Comparison of ENCODE assay signal across 12 mouse cellular contexts in genomic region chr3:83865216-83865615, GRCm38 (mm10). TPM values are rescaled to one million over a fixed set of nuclear protein-coding genes. Genes with fewer than 3 reads are reported as not detected.
DNase-seq lines count a peak whose midpoint lies in the region; ATAC-seq and TF ChIP-seq lines count a peak whose summit lies in the region.
"Had no signal": no experiment of that assay in that cellular context is flagged by ENCODE, and none has a peak within 500 bp of the region (broad histone marks: within the 10 kb centered on the region; RNA-seq: fewer than 3 reads in every experiment).

No protein-coding gene starts in this region.

- no peak for TF ChIP-seq CTCF in stomach, postnatal 0 days (IDR thresholded peaks at IDR 0.05; ENCODE audit: low read depth)

- no peaks in the 10 kb centered on the region for H3K27me3 ChIP-seq in stomach, postnatal 0 days (ENCODE audit: control insufficient read depth, insufficient read depth, low read length)
- no peaks in the 10 kb centered on the region for H3K27me3 ChIP-seq in forebrain, embryonic 15.5 days
- H3K27me3 ChIP-seq: neural tube, embryonic 15.5 days had no signal

- peak; percentile 89 for ATAC-seq in stomach, postnatal 0 days (ENCODE audit: low FRiP score, low TSS enrichment)
- no peak for ATAC-seq in forebrain, embryonic 15.5 days (replicated peaks)
- ATAC-seq: CD4-positive, CD25-positive, alpha-beta regulatory T cell, adult 4 months; forebrain, embryonic 14.5 days had no signal

- intact Hi-C loops in heart, postnatal 10 days (cut with DNase I) = no loop called here
- intact Hi-C loops in heart, postnatal 25 days (cut with DNase I) = no loop called here
- intact Hi-C loops in heart, postnatal 14 days (cut with DNase I) = no loop called here

- no peaks in the 10 kb centered on the region for H3K36me3 ChIP-seq in stomach, postnatal 0 days (ENCODE audit: control insufficient read depth, insufficient read depth, low read length)
- H3K36me3 ChIP-seq in forebrain, embryonic 15.5 days = no peaks in the 10 kb centered on the region
- H3K36me3 ChIP-seq: neural tube, embryonic 15.5 days had no signal

- no peak for TF ChIP-seq EP300 in stomach, postnatal 0 days (optimal IDR thresholded peaks at IDR 0.05)

- 47% methylated on average over 2 of the region's 2 CpGs for WGBS in stomach, postnatal 0 days
- 100% methylated on average over 2 of the region's 2 CpGs for WGBS in forebrain, embryonic 15.5 days

- no peak overlapping the region for H3K27ac ChIP-seq in stomach, postnatal 0 days (replicated peaks)
- no peak overlapping the region for H3K27ac ChIP-seq in forebrain, embryonic 15.5 days (replicated peaks)
- H3K27ac ChIP-seq: kidney, postnatal 0 days; neural tube, embryonic 15.5 days had no signal

- no peak overlapping the region for H3K4me2 ChIP-seq in stomach, postnatal 0 days (replicated peaks; ENCODE audit: low read depth)
- H3K4me2 ChIP-seq in forebrain, embryonic 15.5 days (replicated peaks) = no peak overlapping the region
- H3K4me2 ChIP-seq: neural tube, embryonic 15.5 days had no signal

- no peaks in the 10 kb centered on the region for H3K9me3 ChIP-seq in stomach, postnatal 0 days (ENCODE audit: control insufficient read depth, low read length)
- H3K9me3 ChIP-seq in forebrain, embryonic 15.5 days = no peaks in the 10 kb centered on the region
- H3K9me3 ChIP-seq: neural tube, embryonic 15.5 days had no signal

- DNase-seq in heart, postnatal 10 days = peak; percentile 39 to 40
- no peak for DNase-seq in heart, postnatal 25 days (ENCODE audit: low spot score)
- DNase-seq in adrenal gland, adult 2 months = peak; percentile 89
- DNase-seq in heart, postnatal 14 days = peak; percentile 18 to 31
- DNase-seq in stomach, postnatal 0 days (ENCODE audit: low spot score) = peak; percentile 41
- no peak for DNase-seq in testis, postnatal 10 days (ENCODE audit: low spot score)
- no peak for DNase-seq in layer of hippocampus, adult 9-10 months (ENCODE audit: low spot score)

- no peak overlapping the region for H3K4me3 ChIP-seq in stomach, postnatal 0 days (ENCODE audit: low read depth, low read length)
- H3K4me3 ChIP-seq in forebrain, embryonic 15.5 days = no peak overlapping the region
- H3K4me3 ChIP-seq: neural tube, embryonic 15.5 days had no signal

- H3K9ac ChIP-seq in stomach, postnatal 0 days (ENCODE audit: low read length) = no peak overlapping the region
- H3K9ac ChIP-seq in forebrain, embryonic 15.5 days (replicated peaks) = no peak overlapping the region
- H3K9ac ChIP-seq: neural tube, embryonic 15.5 days had no signal

- no peaks in the 10 kb centered on the region; the same call in 1 of the 2 replicates for H3K4me1 ChIP-seq in stomach, postnatal 0 days (replicated peaks; ENCODE audit: control insufficient read depth, insufficient read depth)
- no peaks in the 10 kb centered on the region for H3K4me1 ChIP-seq in forebrain, embryonic 15.5 days
- H3K4me1 ChIP-seq: neural tube, embryonic 15.5 days had no signal

RNA-seq across cellular contexts. Expression of gene Tlr2, which starts 23.6 kb away (rescaled TPM):
- total RNA-seq in heart, postnatal 10 days (2021) = 1 to 10 TPM; 1.4 to 2.2 TPM
- total RNA-seq in heart, postnatal 25 days (2021) = 1 to 10 TPM; 2.1 to 2.8 TPM
- total RNA-seq in adrenal gland, adult 2 months (2021) = 1 to 10 TPM; 2.8 to 5.0 TPM
- 1.8 TPM in 2 replicates for polyA plus RNA-seq in adrenal gland, adult 2 months (2012; rRNA removed)
- 1 to 10 TPM; 2.0 to 2.2 TPM for total RNA-seq in heart, postnatal 14 days (2021)
- 8.5 and 10.2 TPM in 2 replicates for polyA plus RNA-seq in stomach, postnatal 0 days (2015; fragmentation: Nextera tagmentation; extraction: Ambion mirVana)
- polyA plus RNA-seq in forebrain, embryonic 15.5 days (2015; fragmentation: Nextera tagmentation; extraction: Ambion mirVana) = 0.95 and 0.99 TPM in 2 replicates

Comparison
In these comparisons a context has a peak if more than half of its experiments do, and no peak if none do; other contexts are left out.
1. DNase-seq: peak in heart, postnatal 10 days (2 of 2), adrenal gland, adult 2 months (single experiment), heart, postnatal 14 days (2 of 2) and stomach, postnatal 0 days (single experiment); none in heart, postnatal 25 days (single experiment), testis, postnatal 10 days (single experiment) and layer of hippocampus, adult 9-10 months (single experiment).